Mouse (Mus musculus) layer of hippocampus, postnatal 36 days (tissue): ENCODE measurements around the gene Steap3. TPM values are rescaled to one million over a fixed set of nuclear protein-coding genes. Genes with fewer than 3 reads are reported as not detected.

ENCODE experiments used
- DNase-seq, 2 experiments: peaks; one replicate each; pipeline ENCODE4 v3.0.0; 2022
- total RNA-seq, 2 experiments: library from RNA; stranded (reverse); gene quantifications; 2 replicates each; pipeline ENCODE4 v1.2.3; 2021

Steap3 gene
- total RNA-seq, 2 experiments from 2014 or later: 7.1 to 7.2 TPM

GRCm38 (mm10) chr1:120198151-120198550 lies 74.4 kb downstream of the Steap3 start:
- DNase-seq: no peak

- peak; percentile 78 to 79 for DNase-seq
These were observed 75.3 kb downstream of the Steap3 start for GRCm38 (mm10) chr1:120197189-120197588.

GRCm38 (mm10) chr1:120196724-120197123 lies 75.8 kb downstream of the Steap3 start:
- DNase-seq: no peak

- no peak for DNase-seq
These were observed 76.6 kb downstream of the Steap3 start for GRCm38 (mm10) chr1:120195947-120196346.

GRCm38 (mm10) chr1:120193586-120193985 lies 78.9 kb downstream of the Steap3 start:
- DNase-seq: no peak

- DNase-seq: no peak
These were observed 80.2 kb downstream of the Steap3 start for GRCm38 (mm10) chr1:120192321-120192720.

- DNase-seq: no peak
These were observed 81.6 kb downstream of the Steap3 start for GRCm38 (mm10) chr1:120190946-120191345.

- DNase-seq: no peak
These were observed 82.2 kb downstream of the Steap3 start for GRCm38 (mm10) chr1:120190300-120190699.

GRCm38 (mm10) chr1:120189206-120189605 lies 83.3 kb downstream of the Steap3 start:
- no peak for DNase-seq

- DNase-seq: no peak
These were observed 85.4 kb downstream of the Steap3 start for GRCm38 (mm10) chr1:120187059-120187458.

GRCm38 (mm10) chr1:120186655-120187054 lies 85.8 kb downstream of the Steap3 start:
- DNase-seq: no peak

GRCm38 (mm10) chr1:120186204-120186603 lies 86.3 kb downstream of the Steap3 start:
- DNase-seq: no peak

- DNase-seq: no peak
These were observed 95.4 kb downstream of the Steap3 start for GRCm38 (mm10) chr1:120177141-120177540.

GRCm38 (mm10) chr1:120176313-120176712 lies 96.2 kb downstream of the Steap3 start:
- DNase-seq: no peak

GRCm38 (mm10) chr1:120174991-120175390 lies 97.5 kb downstream of the Steap3 start:
- DNase-seq: no peak

- no peak for DNase-seq
These were observed 100.5 kb downstream of the Steap3 start for GRCm38 (mm10) chr1:120171819-120172521.

GRCm38 (mm10) chr1:120170307-120170706 lies 102.2 kb downstream of the Steap3 start:
- DNase-seq: no peak

GRCm38 (mm10) chr1:120168674-120169073 lies 103.8 kb downstream of the Steap3 start:
- no peak for DNase-seq

- DNase-seq: no peak
These were observed 104.5 kb downstream of the Steap3 start for GRCm38 (mm10) chr1:120168016-120168415.

- DNase-seq: no peak
These were observed 109.9 kb downstream of the Steap3 start for GRCm38 (mm10) chr1:120162616-120163015.

- no peak for DNase-seq
These were observed 111.0 kb downstream of the Steap3 start for GRCm38 (mm10) chr1:120161502-120161901.

- no peak for DNase-seq
These were observed 113.9 kb downstream of the Steap3 start for GRCm38 (mm10) chr1:120158474-120159127.

GRCm38 (mm10) chr1:120155325-120155724 lies 117.2 kb downstream of the Steap3 start:
- DNase-seq: no peak

GRCm38 (mm10) chr1:120154232-120154631 lies 118.3 kb downstream of the Steap3 start:
- no peak for DNase-seq
